Mouse (Mus musculus) ovary, adult 2 months (tissue): Measurements from ENCODE around the gene Aspa. TPM values are rescaled to one million over a fixed set of nuclear protein-coding genes. Genes with fewer than 3 reads are reported as not detected.

ENCODE experiments used
- polyA plus RNA-seq: library from polyadenylated mRNA; depleted of rRNA; stranded (reverse); fragments of >200 nt; gene quantifications from 2 replicates; pipeline ENCODE4 v1.2.3, GENCODE M21; 2012; rRNA removed

Gene Aspa
- polyA plus RNA-seq = 0.18 and 0.49 TPM in 2 replicates

GRCm38 (mm10) chr11:73329442-73329841 is at the start of gene Aspa, which contains the start of the genes Gm49340 and Spata22:
Gene Aspa, minus strand, starts transcription at chr11:73329596.
Gene Gm49340, plus strand, starts transcription at chr11:73329741.
Gene Spata22, plus strand, starts transcription at chr11:73329741.

GRCm38 (mm10) chr11:73370946-73371345 is 41.5 kb upstream of the Aspa start, which contains the start of gene Olfr376:
Gene Olfr376, plus strand, starts transcription at chr11:73371246.

GRCm38 (mm10) chr11:73350483-73350882 is 21.1 kb upstream of the Aspa start, which contains the start of gene Olfr20:
Gene Olfr20, plus strand, starts transcription at chr11:73350783.

GRCm38 (mm10) chr11:73267267-73267666 is 62.1 kb downstream of the Aspa start, which contains the start of gene Trpv3:
Gene Trpv3, plus strand, starts transcription at chr11:73267388.

Other genes with a start within 250 kb of the Aspa start
- 0.92 and 1.4 TPM in 2 replicates for gene Itgae, start 239.0 kb downstream of the Aspa start, polyA plus RNA-seq
- gene Haspin, start 191.3 kb downstream of the Aspa start, polyA plus RNA-seq = 2.2 and 2.8 TPM in 2 replicates
- gene P2rx5, start 169.2 kb downstream of the Aspa start, polyA plus RNA-seq = 0.21 and 0.32 TPM in 2 replicates
- 55.3 and 70.3 TPM in 2 replicates for gene Emc6, start 152.6 kb downstream of the Aspa start, polyA plus RNA-seq
- 90.1 and 96.1 TPM in 2 replicates for gene Tax1bp3, start 152.5 kb downstream of the Aspa start, polyA plus RNA-seq
- 11.5 and 15.8 TPM in 2 replicates for gene Ctns, start 130.6 kb downstream of the Aspa start, polyA plus RNA-seq
- gene Shpk, start 130.1 kb downstream of the Aspa start, polyA plus RNA-seq = 3.8 and 4.0 TPM in 2 replicates
- 0.46 and 0.55 TPM in 2 replicates for gene Trpv1, start 95.3 kb downstream of the Aspa start, polyA plus RNA-seq
- gene Trpv3, start 62.2 kb downstream of the Aspa start, polyA plus RNA-seq = 0.10 and 0.15 TPM in 2 replicates
- not detected in 2 replicates for gene Gm49340, start 145 bp upstream of the Aspa start, polyA plus RNA-seq
- gene Spata22, start 145 bp upstream of the Aspa start, polyA plus RNA-seq = not detected in 2 replicates
- 0.15 TPM in 1 of 2 replicates, not detected in the other for gene Olfr20, start 21.2 kb upstream of the Aspa start, polyA plus RNA-seq
- gene Olfr376, start 41.6 kb upstream of the Aspa start, polyA plus RNA-seq = not detected in 2 replicates
- not detected in 2 replicates for gene Olfr1, start 70.0 kb upstream of the Aspa start, polyA plus RNA-seq
- gene Olfr378, start 98.9 kb upstream of the Aspa start, polyA plus RNA-seq = not detected in 2 replicates
- gene Olfr380, start 127.9 kb upstream of the Aspa start, polyA plus RNA-seq = not detected in 2 replicates
- gene Olfr381, start 162.0 kb upstream of the Aspa start, polyA plus RNA-seq = not detected in 2 replicates
- gene Olfr382, start 187.6 kb upstream of the Aspa start, polyA plus RNA-seq = not detected in 2 replicates